Mouse (Mus musculus): Measurements from ENCODE around the gene Ccdc27. TPM values are rescaled to one million over a fixed set of nuclear protein-coding genes. Genes with fewer than 3 reads are reported as not detected.
A peak's percentile ranks its signal among the peaks of the same experiment; 100 is the strongest.

The Ccdc27 gene
- polyA plus RNA-seq, 1 experiment = not detected

DNA sequence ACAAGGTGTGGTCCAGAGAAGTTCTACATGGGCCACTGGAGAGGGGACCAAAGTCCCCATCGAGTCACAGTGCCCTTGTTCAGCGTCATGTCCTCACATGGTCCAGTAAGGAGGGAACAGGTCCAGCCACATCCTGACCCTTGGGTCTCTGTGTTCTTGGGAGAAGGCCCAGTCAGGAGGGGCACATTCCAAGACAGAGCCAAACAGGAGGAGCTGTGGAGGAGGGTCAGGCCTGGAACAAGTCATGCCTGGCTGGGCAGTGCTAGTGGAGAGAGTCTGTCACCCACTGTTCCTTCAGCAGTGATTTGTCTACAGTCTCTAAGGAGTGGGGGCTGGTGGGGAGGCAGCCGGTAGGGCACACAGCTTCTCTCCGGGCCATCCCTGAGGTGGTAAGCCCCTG is 20.1 kb downstream of the Ccdc27 start:
- H3K4me3 ChIP-seq (ENCODE audit: insufficient read depth, low read depth, low read length) = no peak overlapping the region
- no peak overlapping the region for H3K27ac ChIP-seq (ENCODE audit: insufficient read depth, low read depth, low read length)
- H3K4me1 ChIP-seq (ENCODE audit: control insufficient read depth, insufficient read depth, low read length) = peaks cover 23% of the 10 kb centered on the region
- WGBS = 53% methylated on average over 4 of the region's 4 CpGs
- no peak for TF ChIP-seq POLR2A (IDR thresholded peaks at IDR 0.05; ENCODE audit: insufficient read depth, low read depth, low read length)
- TF ChIP-seq CTCF (IDR thresholded peaks at IDR 0.05; ENCODE audit: insufficient read depth, low read depth, low read length) = no peak

- WGBS = 80% methylated on average over 9 of the region's 9 CpGs
- H3K4me1 ChIP-seq (ENCODE audit: control insufficient read depth, insufficient read depth, low read length) = peaks cover 23% of the 10 kb centered on the region
- no peak overlapping the region for H3K27ac ChIP-seq (ENCODE audit: insufficient read depth, low read depth, low read length)
- H3K4me3 ChIP-seq (ENCODE audit: insufficient read depth, low read depth, low read length) = no peak overlapping the region
- TF ChIP-seq CTCF (IDR thresholded peaks at IDR 0.05; ENCODE audit: insufficient read depth, low read depth, low read length) (no peak), POLR2A (IDR thresholded peaks at IDR 0.05; ENCODE audit: insufficient read depth, low read depth, low read length) (no peak)
These were observed 21.0 kb downstream of the Ccdc27 start for GRCm38 (mm10) chr4:154021432-154021831.

DNA sequence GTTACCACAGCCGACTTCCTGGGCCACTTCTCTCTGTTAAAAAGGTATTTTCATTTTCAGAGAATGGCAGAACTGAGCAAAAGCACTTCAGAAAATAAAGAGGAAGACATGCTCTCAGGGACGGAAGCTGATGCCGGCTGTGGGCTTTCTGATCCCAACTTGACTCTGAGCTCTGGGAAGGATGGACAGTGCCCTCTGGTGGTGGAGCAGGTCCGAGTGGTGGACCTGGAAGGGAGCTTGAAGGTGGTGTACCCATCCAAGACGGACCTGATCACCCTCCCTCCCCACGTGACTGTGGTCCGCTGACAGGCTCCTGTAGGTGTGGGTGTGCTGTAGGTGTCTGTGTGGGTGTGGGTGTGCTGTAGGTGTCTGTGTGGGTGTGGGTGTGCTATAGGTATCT is 22.9 kb downstream of the Ccdc27 start:
- TF ChIP-seq CTCF (IDR thresholded peaks at IDR 0.05; ENCODE audit: insufficient read depth, low read depth, low read length) (peak; percentile 58; the same call in 1 of the 2 replicates), POLR2A (IDR thresholded peaks at IDR 0.05; ENCODE audit: insufficient read depth, low read depth, low read length) (no peak)
- Histone ChIP-seq H3K4me3 (ENCODE audit: insufficient read depth, low read depth, low read length) (no peak overlapping the region), H3K27ac (ENCODE audit: insufficient read depth, low read depth, low read length) (no peak overlapping the region), H3K4me1 (ENCODE audit: control insufficient read depth, insufficient read depth, low read length) (peaks cover 16% of the 10 kb centered on the region)
- WGBS = 57% methylated on average over 7 of the region's 7 CpGs

GRCm38 (mm10) chr4:154015476-154015875 is 27.0 kb downstream of the Ccdc27 start:
- H3K4me3 ChIP-seq (ENCODE audit: insufficient read depth, low read depth, low read length) = no peak overlapping the region
- TF ChIP-seq POLR2A (IDR thresholded peaks at IDR 0.05; ENCODE audit: insufficient read depth, low read depth, low read length) (no peak), CTCF (IDR thresholded peaks at IDR 0.05; ENCODE audit: insufficient read depth, low read depth, low read length) (no peak)
- H3K27ac ChIP-seq (ENCODE audit: insufficient read depth, low read depth, low read length) = no peak overlapping the region
- WGBS = 67% methylated on average over 11 of the region's 11 CpGs
- H3K4me1 ChIP-seq (ENCODE audit: control insufficient read depth, insufficient read depth, low read length) = peaks cover 23% of the 10 kb centered on the region

DNA sequence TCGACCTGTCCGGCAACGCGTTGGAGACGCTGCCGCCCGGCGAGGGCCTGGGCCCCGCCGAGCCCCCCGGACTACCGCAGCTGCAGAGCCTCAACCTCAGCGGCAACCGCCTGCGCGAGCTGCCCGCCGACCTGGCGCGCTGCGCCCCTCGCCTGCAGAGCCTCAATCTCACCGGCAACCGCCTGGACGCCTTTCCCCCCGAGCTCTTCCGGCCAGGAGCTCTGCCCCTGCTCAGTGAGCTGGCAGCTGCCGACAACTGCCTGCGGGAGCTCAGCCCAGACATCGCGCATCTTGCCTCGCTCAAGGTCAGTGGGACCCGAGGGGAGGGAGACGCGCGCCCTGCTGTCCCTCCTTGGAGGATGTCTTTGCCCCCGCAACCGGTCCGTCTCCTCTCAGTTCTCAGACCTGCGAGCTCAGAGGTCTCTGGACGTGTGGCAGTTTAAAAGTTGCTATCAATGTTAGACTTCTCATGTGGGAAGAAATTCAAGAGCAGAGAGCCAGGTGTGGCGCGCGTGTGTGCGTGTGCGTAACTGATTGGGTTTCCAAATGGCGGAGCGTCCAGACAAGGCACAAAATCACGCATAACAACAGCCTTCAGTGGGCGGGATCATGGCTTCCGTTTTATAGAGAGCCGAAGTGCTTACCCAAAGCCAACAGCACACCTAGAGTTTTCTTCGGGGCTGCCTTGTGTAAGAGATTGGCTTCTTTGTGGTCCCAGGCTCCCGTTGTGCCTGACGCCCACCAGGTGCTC is 30.2 kb downstream of the Ccdc27 start:
- Histone ChIP-seq H3K27ac (ENCODE audit: insufficient read depth, low read depth, low read length) (no peak overlapping the region), H3K4me3 (ENCODE audit: insufficient read depth, low read depth, low read length) (peak overlapping the region; percentile 77), H3K4me1 (ENCODE audit: control insufficient read depth, insufficient read depth, low read length) (peaks cover 31% of the 10 kb centered on the region)
- no peak for TF ChIP-seq POLR2A (IDR thresholded peaks at IDR 0.05; ENCODE audit: insufficient read depth, low read depth, low read length)
- no peak for TF ChIP-seq CTCF (IDR thresholded peaks at IDR 0.05; ENCODE audit: insufficient read depth, low read depth, low read length)
- under 1% methylated on average over 55 of the region's 55 CpGs for WGBS

GRCm38 (mm10) chr4:154011646-154012089 is 30.8 kb downstream of the Ccdc27 start, which contains the start of gene Lrrc47:
TSS of gene Lrrc47 (plus strand) at chr4:154011731.
- H3K4me1 ChIP-seq (ENCODE audit: control insufficient read depth, insufficient read depth, low read length) = peaks cover 32% of the 10 kb centered on the region
- TF ChIP-seq CTCF (IDR thresholded peaks at IDR 0.05; ENCODE audit: insufficient read depth, low read depth, low read length) = no peak
- peak; percentile 70 for TF ChIP-seq POLR2A (IDR thresholded peaks at IDR 0.05; ENCODE audit: insufficient read depth, low read depth, low read length)
- H3K4me3 ChIP-seq (ENCODE audit: insufficient read depth, low read depth, low read length) = peak within 1 kb of the TSS; percentile 77
- WGBS = 1% methylated on average over 59 of the region's 59 CpGs
- H3K27ac ChIP-seq (ENCODE audit: insufficient read depth, low read depth, low read length) = 0 out of 2 replicates have a peak within 1 kb of the TSS, but pooled peaks have one; percentile 47

DNA sequence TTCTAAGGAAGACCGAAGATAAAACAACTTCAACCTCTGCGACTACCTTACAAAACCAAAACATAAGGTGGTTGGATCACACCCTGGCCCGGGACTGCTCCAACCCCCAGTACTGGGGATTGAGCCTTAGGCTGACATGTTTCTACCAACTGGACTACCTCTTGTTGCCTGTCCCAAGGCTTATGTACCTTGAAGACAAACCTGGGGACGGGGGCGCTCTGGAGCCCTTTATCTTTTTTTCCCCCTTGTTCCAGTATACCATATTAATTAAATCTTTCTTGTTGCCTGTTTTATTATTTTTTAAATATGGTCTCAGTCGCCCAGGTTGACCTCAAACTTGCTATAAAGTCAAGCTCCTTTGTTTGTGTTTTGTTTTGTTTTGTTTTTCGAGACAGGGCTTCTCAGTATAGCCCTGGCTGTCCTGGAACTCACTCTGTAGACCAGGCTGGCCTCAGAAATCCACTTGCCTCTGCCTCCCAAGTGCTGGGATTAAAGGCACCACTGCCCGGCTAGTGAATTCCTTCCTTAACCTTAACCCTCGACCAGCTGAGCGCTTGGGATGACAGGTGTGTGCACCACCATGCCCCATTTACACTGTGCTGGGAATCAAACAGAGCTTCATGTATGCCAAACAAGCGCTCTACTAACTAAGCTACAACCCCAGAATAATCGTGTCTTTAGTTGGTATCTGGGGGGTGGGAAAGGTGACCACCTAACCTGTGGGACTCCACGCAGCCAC is 31.4 kb downstream of the Ccdc27 start:
- 24% methylated on average over 13 of the region's 13 CpGs for WGBS
- H3K4me1 ChIP-seq (ENCODE audit: control insufficient read depth, insufficient read depth, low read length) = peaks cover 34% of the 10 kb centered on the region
- TF ChIP-seq POLR2A (IDR thresholded peaks at IDR 0.05; ENCODE audit: insufficient read depth, low read depth, low read length) (no peak), CTCF (IDR thresholded peaks at IDR 0.05; ENCODE audit: insufficient read depth, low read depth, low read length) (no peak)
- peak overlapping the region; percentile 77 for H3K4me3 ChIP-seq (ENCODE audit: insufficient read depth, low read depth, low read length)
- H3K27ac ChIP-seq (ENCODE audit: insufficient read depth, low read depth, low read length) = 0 out of 2 replicates have a peak overlapping the region, but pooled peaks have one; percentile 47

GRCm38 (mm10) chr4:154007759-154008158 is 34.7 kb downstream of the Ccdc27 start:
- 60% methylated on average over 4 of the region's 4 CpGs for WGBS
- H3K4me3 ChIP-seq (ENCODE audit: insufficient read depth, low read depth, low read length) = no peak overlapping the region
- H3K4me1 ChIP-seq (ENCODE audit: control insufficient read depth, insufficient read depth, low read length) = peaks cover 22% of the 10 kb centered on the region
- H3K27ac ChIP-seq (ENCODE audit: insufficient read depth, low read depth, low read length) = no peak overlapping the region
- TF ChIP-seq POLR2A (IDR thresholded peaks at IDR 0.05; ENCODE audit: insufficient read depth, low read depth, low read length) (no peak), CTCF (IDR thresholded peaks at IDR 0.05; ENCODE audit: insufficient read depth, low read depth, low read length) (no peak)

DNA sequence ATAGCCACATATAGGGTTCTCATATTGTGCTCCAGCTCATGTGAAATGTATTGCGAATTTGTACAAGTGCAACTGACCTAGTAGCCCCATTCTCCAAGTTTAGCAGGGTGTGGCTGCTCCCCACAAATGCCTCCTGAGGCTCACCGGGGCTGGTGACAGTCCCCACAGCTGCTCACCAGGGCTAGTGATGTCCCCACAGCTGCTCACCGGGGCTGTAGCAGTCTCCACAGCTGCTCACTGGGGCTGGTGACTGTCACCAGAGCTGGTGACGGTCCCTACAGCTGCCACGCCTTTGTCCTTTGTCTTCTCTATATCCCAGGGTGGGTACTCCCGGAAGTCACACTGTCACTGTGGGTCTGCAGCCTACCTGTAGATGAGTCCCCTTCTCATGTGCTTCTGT is 36.2 kb downstream of the Ccdc27 start:
- H3K4me3 ChIP-seq (ENCODE audit: insufficient read depth, low read depth, low read length) = no peak overlapping the region
- 80% methylated on average over 6 of the region's 6 CpGs for WGBS
- TF ChIP-seq CTCF (IDR thresholded peaks at IDR 0.05; ENCODE audit: insufficient read depth, low read depth, low read length) = no peak
- peaks cover 17% of the 10 kb centered on the region for H3K4me1 ChIP-seq (ENCODE audit: control insufficient read depth, insufficient read depth, low read length)
- no peak overlapping the region for H3K27ac ChIP-seq (ENCODE audit: insufficient read depth, low read depth, low read length)

All from olfactory bulb, adult 2 months (tissue).